Mouse (Mus musculus): ENCODE measurements around the gene Ncan. TPM values are rescaled to one million over a fixed set of nuclear protein-coding genes. Genes with fewer than 3 reads are reported as not detected.

Ncan gene
- polyA plus RNA-seq, 1 experiment from 2014 or later = 0.05 TPM

GRCm38 (mm10) chr8:70083285-70083684 lies 37.4 kb downstream of the Ncan start, which contains the start of gene Hapln4:
Gene Hapln4 (plus strand): TSS chr8:70083457.
- WGBS = under 1% methylated on average over 26 of the region's 26 CpGs
- DNase-seq (peak; percentile 65), ATAC-seq (ENCODE audit: insufficient read depth) (no peak)
- H3K36me3 ChIP-seq (ENCODE audit: insufficient read depth) = no peaks in the 10 kb centered on the region
- no peak within 1 kb of the TSS for H3K27ac ChIP-seq (ENCODE audit: low read depth)
- H3K9ac ChIP-seq = no peak within 1 kb of the TSS
- H3K9me3 ChIP-seq (ENCODE audit: low read depth, low read length) = no peaks in the 10 kb centered on the region
- peak within 1 kb of the TSS; percentile 30 for H3K4me3 ChIP-seq (ENCODE audit: low read depth, low read length)
- no peak for TF ChIP-seq CTCF (IDR thresholded peaks at IDR 0.05; ENCODE audit: low read depth)
- no peaks in the 10 kb centered on the region for H3K4me1 ChIP-seq (ENCODE audit: insufficient read depth)
- H3K27me3 ChIP-seq (ENCODE audit: insufficient read depth, low read length) = peaks cover 66% of the 10 kb centered on the region
- peak within 1 kb of the TSS; percentile 57 for H3K4me2 ChIP-seq

GRCm38 (mm10) chr8:70081976-70082375 lies 38.7 kb downstream of the Ncan start:
- no peaks in the 10 kb centered on the region for H3K9me3 ChIP-seq (ENCODE audit: low read depth, low read length)
- H3K4me1 ChIP-seq (ENCODE audit: insufficient read depth) = no peaks in the 10 kb centered on the region
- H3K27ac ChIP-seq (ENCODE audit: low read depth) = no peak overlapping the region
- H3K4me3 ChIP-seq (ENCODE audit: low read depth, low read length) = no peak overlapping the region
- H3K9ac ChIP-seq = no peak overlapping the region
- TF ChIP-seq CTCF (IDR thresholded peaks at IDR 0.05; ENCODE audit: low read depth) = no peak
- DNase-seq = no peak
- H3K36me3 ChIP-seq (ENCODE audit: insufficient read depth) = no peaks in the 10 kb centered on the region
- H3K27me3 ChIP-seq (ENCODE audit: insufficient read depth, low read length) = peaks cover 53% of the 10 kb centered on the region
- ATAC-seq (ENCODE audit: insufficient read depth) = no peak
- 89% methylated on average over 2 of the region's 2 CpGs for WGBS
- no peak overlapping the region for H3K4me2 ChIP-seq

- no peak for TF ChIP-seq CTCF (IDR thresholded peaks at IDR 0.05; ENCODE audit: low read depth)
- WGBS = 61% methylated on average over 1 of the region's 1 CpGs
- ATAC-seq (ENCODE audit: insufficient read depth) = no peak
Observed at GRCm38 (mm10) chr8:70073682-70074081, 47.0 kb downstream of the Ncan start.

GRCm38 (mm10) chr8:70073120-70073519 lies 47.6 kb downstream of the Ncan start:
- H3K36me3 ChIP-seq (ENCODE audit: insufficient read depth) = peaks cover 34% of the 10 kb centered on the region
- H3K4me2 ChIP-seq = peak overlapping the region; percentile 58
- no peak overlapping the region for H3K4me3 ChIP-seq (ENCODE audit: low read depth, low read length)
- H3K27me3 ChIP-seq (ENCODE audit: insufficient read depth, low read length) = no peaks in the 10 kb centered on the region
- H3K9me3 ChIP-seq (ENCODE audit: low read depth, low read length) = no peaks in the 10 kb centered on the region
- WGBS = 52% methylated on average over 8 of the region's 8 CpGs
- H3K9ac ChIP-seq = peak overlapping the region; percentile 9; the same call in 1 of the 2 replicates
- H3K27ac ChIP-seq (ENCODE audit: low read depth) = no peak overlapping the region
- peaks cover 6% of the 10 kb centered on the region; the same call in 1 of the 2 replicates for H3K4me1 ChIP-seq (ENCODE audit: insufficient read depth)
- no peak for ATAC-seq (ENCODE audit: insufficient read depth)
- no peak for TF ChIP-seq CTCF (IDR thresholded peaks at IDR 0.05; ENCODE audit: low read depth)
- DNase-seq = no peak

More at GRCm38 (mm10) chr8:70073682-70074081, 47.0 kb downstream of the Ncan start:
- Histone ChIP-seq H3K9ac (no peak overlapping the region), H3K27me3 (ENCODE audit: insufficient read depth, low read length) (no peaks in the 10 kb centered on the region), H3K27ac (ENCODE audit: low read depth) (no peak overlapping the region), H3K4me3 (ENCODE audit: low read depth, low read length) (no peak overlapping the region), H3K9me3 (ENCODE audit: low read depth, low read length) (no peaks in the 10 kb centered on the region), H3K4me2 (no peak overlapping the region), H3K36me3 (ENCODE audit: insufficient read depth) (peaks cover 30% of the 10 kb centered on the region), H3K4me1 (ENCODE audit: insufficient read depth) (peaks cover 6% of the 10 kb centered on the region; the same call in 1 of the 2 replicates)
- DNase-seq = no peak

GRCm38 (mm10) chr8:70072441-70073069 lies 48.1 kb downstream of the Ncan start, which contains the start of gene Tm6sf2:
Gene Tm6sf2 (plus strand): TSS chr8:70072924.
- H3K4me3 ChIP-seq (ENCODE audit: low read depth, low read length) = peak within 1 kb of the TSS; percentile 9; the same call in 1 of the 2 replicates
- ATAC-seq (ENCODE audit: insufficient read depth) = peak; percentile 81
- no peaks in the 10 kb centered on the region for H3K27me3 ChIP-seq (ENCODE audit: insufficient read depth, low read length)
- peaks cover 6% of the 10 kb centered on the region; the same call in 1 of the 2 replicates for H3K4me1 ChIP-seq (ENCODE audit: insufficient read depth)
- no peak for TF ChIP-seq CTCF (IDR thresholded peaks at IDR 0.05; ENCODE audit: low read depth)
- peak; percentile 42 for DNase-seq
- no peak within 1 kb of the TSS; the same call in 1 of the 2 replicates for H3K27ac ChIP-seq (ENCODE audit: low read depth)
- peak within 1 kb of the TSS; percentile 9; the same call in 1 of the 2 replicates for H3K9ac ChIP-seq
- H3K4me2 ChIP-seq = peak within 1 kb of the TSS; percentile 58
- H3K9me3 ChIP-seq (ENCODE audit: low read depth, low read length) = no peaks in the 10 kb centered on the region
- 9% methylated on average over 18 of the region's 27 CpGs for WGBS
- peaks cover 39% of the 10 kb centered on the region for H3K36me3 ChIP-seq (ENCODE audit: insufficient read depth)

- H3K27me3 ChIP-seq (ENCODE audit: insufficient read depth, low read length) = no peaks in the 10 kb centered on the region
- no peak overlapping the region for H3K9ac ChIP-seq
- peak overlapping the region; percentile 58 for H3K4me2 ChIP-seq
- DNase-seq (no peak), ATAC-seq (ENCODE audit: insufficient read depth) (peak; percentile 62; the same call in 1 of the 2 replicates)
- peaks cover 6% of the 10 kb centered on the region; the same call in 1 of the 2 replicates for H3K4me1 ChIP-seq (ENCODE audit: insufficient read depth)
- H3K9me3 ChIP-seq (ENCODE audit: low read depth, low read length) = no peaks in the 10 kb centered on the region
- peaks cover 45% of the 10 kb centered on the region for H3K36me3 ChIP-seq (ENCODE audit: insufficient read depth)
- TF ChIP-seq CTCF (IDR thresholded peaks at IDR 0.05; ENCODE audit: low read depth) = no peak
- WGBS = 68% methylated on average over 2 of the region's 2 CpGs
- no peak overlapping the region for H3K4me3 ChIP-seq (ENCODE audit: low read depth, low read length)
- no peak overlapping the region; the same call in 1 of the 2 replicates for H3K27ac ChIP-seq (ENCODE audit: low read depth)
Observed at GRCm38 (mm10) chr8:70071836-70072440, 48.7 kb downstream of the Ncan start.

- DNase-seq (no peak), ATAC-seq (ENCODE audit: insufficient read depth) (no peak)
- no peaks in the 10 kb centered on the region for H3K27me3 ChIP-seq (ENCODE audit: insufficient read depth, low read length)
- H3K4me3 ChIP-seq (ENCODE audit: low read depth, low read length) = no peak overlapping the region
- no peak overlapping the region for H3K9ac ChIP-seq
- peaks cover 90% of the 10 kb centered on the region for H3K36me3 ChIP-seq (ENCODE audit: insufficient read depth)
- no peak for TF ChIP-seq CTCF (IDR thresholded peaks at IDR 0.05; ENCODE audit: low read depth)
- WGBS = 84% methylated on average over 1 of the region's 1 CpGs
- no peaks in the 10 kb centered on the region for H3K4me1 ChIP-seq (ENCODE audit: insufficient read depth)
- no peaks in the 10 kb centered on the region for H3K9me3 ChIP-seq (ENCODE audit: low read depth, low read length)
- no peak overlapping the region for H3K27ac ChIP-seq (ENCODE audit: low read depth)
- no peak overlapping the region for H3K4me2 ChIP-seq
Observed at GRCm38 (mm10) chr8:70057721-70058120, 63.0 kb downstream of the Ncan start.

Measured in lung, embryonic 14.5 days (tissue).